Mouse (Mus musculus): ENCODE results near the gene Tbc1d7. TPM values are rescaled to one million over a fixed set of nuclear protein-coding genes. Genes with fewer than 3 reads are reported as not detected.

Gene Tbc1d7
- polyA plus RNA-seq, 1 experiment from 2014 or later = 36.7 TPM

GRCm38 (mm10) chr13:43134468-43134867 is 36.8 kb downstream of the Tbc1d7 start:
- Histone ChIP-seq H3K4me1 (ENCODE audit: control insufficient read depth, insufficient read depth, low read length) (peaks cover 5% of the 10 kb centered on the region), H3K36me3 (ENCODE audit: control insufficient read depth, insufficient read depth, low read length) (no peaks in the 10 kb centered on the region), H3K4me2 (ENCODE audit: low read depth, low read length) (no peak overlapping the region), H3K9me3 (replicated peaks; ENCODE audit: control insufficient read depth, low read length) (no peaks in the 10 kb centered on the region), H3K4me3 (replicated peaks; ENCODE audit: low read length) (no peak overlapping the region), H3K9ac (ENCODE audit: low read length) (no peak overlapping the region), H3K27me3 (ENCODE audit: control insufficient read depth, insufficient read depth, low read length) (no peaks in the 10 kb centered on the region), H3K27ac (ENCODE audit: low read length) (no peak overlapping the region)
- 46% methylated on average over 4 of the region's 4 CpGs for WGBS
- ATAC-seq (ENCODE audit: insufficient read depth, low FRiP score) = no peak

GRCm38 (mm10) chr13:43133400-43133799 is 37.9 kb downstream of the Tbc1d7 start:
- Histone ChIP-seq H3K36me3 (ENCODE audit: control insufficient read depth, insufficient read depth, low read length) (no peaks in the 10 kb centered on the region), H3K9me3 (replicated peaks; ENCODE audit: control insufficient read depth, low read length) (no peaks in the 10 kb centered on the region), H3K4me2 (ENCODE audit: low read depth, low read length) (no peak overlapping the region), H3K4me3 (replicated peaks; ENCODE audit: low read length) (no peak overlapping the region), H3K9ac (ENCODE audit: low read length) (no peak overlapping the region), H3K27ac (ENCODE audit: low read length) (no peak overlapping the region), H3K27me3 (ENCODE audit: control insufficient read depth, insufficient read depth, low read length) (no peaks in the 10 kb centered on the region), H3K4me1 (ENCODE audit: control insufficient read depth, insufficient read depth, low read length) (peaks cover 5% of the 10 kb centered on the region)
- no peak for ATAC-seq (ENCODE audit: insufficient read depth, low FRiP score)
- 75% methylated on average over 7 of the region's 7 CpGs for WGBS

- H3K4me2 ChIP-seq (ENCODE audit: low read depth, low read length) = no peak overlapping the region
- WGBS = 67% methylated on average over 9 of the region's 9 CpGs
- ATAC-seq (ENCODE audit: insufficient read depth, low FRiP score) = peak; percentile 56; the same call in 1 of the 2 replicates
Observed at GRCm38 (mm10) chr13:43132859-43133258, 38.4 kb downstream of the Tbc1d7 start.

GRCm38 (mm10) chr13:43131741-43132191 is 39.5 kb downstream of the Tbc1d7 start:
- no peaks in the 10 kb centered on the region for H3K27me3 ChIP-seq (ENCODE audit: control insufficient read depth, insufficient read depth, low read length)
- no peak overlapping the region for H3K4me2 ChIP-seq (ENCODE audit: low read depth, low read length)
- H3K36me3 ChIP-seq (ENCODE audit: control insufficient read depth, insufficient read depth, low read length) = no peaks in the 10 kb centered on the region
- no peak overlapping the region for H3K4me3 ChIP-seq (replicated peaks; ENCODE audit: low read length)
- no peaks in the 10 kb centered on the region for H3K9me3 ChIP-seq (replicated peaks; ENCODE audit: control insufficient read depth, low read length)
- no peak overlapping the region for H3K9ac ChIP-seq (ENCODE audit: low read length)
- H3K27ac ChIP-seq (ENCODE audit: low read length) = peak overlapping the region; percentile 26; the same call in 1 of the 2 replicates
- 51% methylated on average over 10 of the region's 10 CpGs for WGBS
- H3K4me1 ChIP-seq (ENCODE audit: control insufficient read depth, insufficient read depth, low read length) = peaks cover 5% of the 10 kb centered on the region
- peak; percentile 30; the same call in 1 of the 2 replicates for ATAC-seq (ENCODE audit: insufficient read depth, low FRiP score)

More at GRCm38 (mm10) chr13:43132859-43133258, 38.4 kb downstream of the Tbc1d7 start:
- no peak overlapping the region for H3K9ac ChIP-seq (ENCODE audit: low read length)
- peaks cover 5% of the 10 kb centered on the region for H3K4me1 ChIP-seq (ENCODE audit: control insufficient read depth, insufficient read depth, low read length)
- no peaks in the 10 kb centered on the region for H3K27me3 ChIP-seq (ENCODE audit: control insufficient read depth, insufficient read depth, low read length)
- no peaks in the 10 kb centered on the region for H3K36me3 ChIP-seq (ENCODE audit: control insufficient read depth, insufficient read depth, low read length)
- no peaks in the 10 kb centered on the region for H3K9me3 ChIP-seq (replicated peaks; ENCODE audit: control insufficient read depth, low read length)
- no peak overlapping the region for H3K27ac ChIP-seq (ENCODE audit: low read length)
- H3K4me3 ChIP-seq (replicated peaks; ENCODE audit: low read length) = no peak overlapping the region

GRCm38 (mm10) chr13:43130161-43130560 is 41.1 kb downstream of the Tbc1d7 start:
- no peak overlapping the region for H3K9ac ChIP-seq (ENCODE audit: low read length)
- H3K36me3 ChIP-seq (ENCODE audit: control insufficient read depth, insufficient read depth, low read length) = no peaks in the 10 kb centered on the region
- H3K4me3 ChIP-seq (replicated peaks; ENCODE audit: low read length) = no peak overlapping the region
- H3K9me3 ChIP-seq (replicated peaks; ENCODE audit: control insufficient read depth, low read length) = no peaks in the 10 kb centered on the region
- H3K27me3 ChIP-seq (ENCODE audit: control insufficient read depth, insufficient read depth, low read length) = no peaks in the 10 kb centered on the region
- H3K4me2 ChIP-seq (ENCODE audit: low read depth, low read length) = no peak overlapping the region
- H3K4me1 ChIP-seq (ENCODE audit: control insufficient read depth, insufficient read depth, low read length) = peaks cover 5% of the 10 kb centered on the region
- WGBS = 75% methylated on average over 6 of the region's 6 CpGs
- H3K27ac ChIP-seq (ENCODE audit: low read length) = no peak overlapping the region
- ATAC-seq (ENCODE audit: insufficient read depth, low FRiP score) = no peak

- Histone ChIP-seq H3K4me3 (replicated peaks; ENCODE audit: low read length) (no peak overlapping the region), H3K4me1 (ENCODE audit: control insufficient read depth, insufficient read depth, low read length) (no peaks in the 10 kb centered on the region), H3K9me3 (replicated peaks; ENCODE audit: control insufficient read depth, low read length) (no peaks in the 10 kb centered on the region), H3K27me3 (ENCODE audit: control insufficient read depth, insufficient read depth, low read length) (no peaks in the 10 kb centered on the region), H3K9ac (ENCODE audit: low read length) (no peak overlapping the region), H3K27ac (ENCODE audit: low read length) (no peak overlapping the region), H3K36me3 (ENCODE audit: control insufficient read depth, insufficient read depth, low read length) (no peaks in the 10 kb centered on the region), H3K4me2 (ENCODE audit: low read depth, low read length) (no peak overlapping the region)
- WGBS = 26% methylated on average over 4 of the region's 4 CpGs
- ATAC-seq (ENCODE audit: insufficient read depth, low FRiP score) = no peak
Observed at GRCm38 (mm10) chr13:43124683-43125074, 46.6 kb downstream of the Tbc1d7 start.

GRCm38 (mm10) chr13:43123895-43124682 is 47.2 kb downstream of the Tbc1d7 start:
- Histone ChIP-seq H3K27ac (ENCODE audit: low read length) (no peak overlapping the region), H3K27me3 (ENCODE audit: control insufficient read depth, insufficient read depth, low read length) (no peaks in the 10 kb centered on the region), H3K36me3 (ENCODE audit: control insufficient read depth, insufficient read depth, low read length) (no peaks in the 10 kb centered on the region), H3K4me3 (replicated peaks; ENCODE audit: low read length) (no peak overlapping the region), H3K4me1 (ENCODE audit: control insufficient read depth, insufficient read depth, low read length) (no peaks in the 10 kb centered on the region), H3K4me2 (ENCODE audit: low read depth, low read length) (peak overlapping the region; percentile 18), H3K9me3 (replicated peaks; ENCODE audit: control insufficient read depth, low read length) (no peaks in the 10 kb centered on the region), H3K9ac (ENCODE audit: low read length) (no peak overlapping the region)
- ATAC-seq (ENCODE audit: insufficient read depth, low FRiP score) = no peak
- WGBS = 32% methylated on average over 17 of the region's 17 CpGs

- H3K9ac ChIP-seq (ENCODE audit: low read length) = no peak overlapping the region
- H3K36me3 ChIP-seq (ENCODE audit: control insufficient read depth, insufficient read depth, low read length) = no peaks in the 10 kb centered on the region
- no peaks in the 10 kb centered on the region for H3K9me3 ChIP-seq (replicated peaks; ENCODE audit: control insufficient read depth, low read length)
- no peak overlapping the region for H3K4me3 ChIP-seq (replicated peaks; ENCODE audit: low read length)
- no peak overlapping the region for H3K27ac ChIP-seq (ENCODE audit: low read length)
- ATAC-seq (ENCODE audit: insufficient read depth, low FRiP score) = no peak
- no peaks in the 10 kb centered on the region for H3K4me1 ChIP-seq (ENCODE audit: control insufficient read depth, insufficient read depth, low read length)
- no peaks in the 10 kb centered on the region for H3K27me3 ChIP-seq (ENCODE audit: control insufficient read depth, insufficient read depth, low read length)
- no peak overlapping the region for H3K4me2 ChIP-seq (ENCODE audit: low read depth, low read length)
- WGBS = 68% methylated on average over 16 of the region's 16 CpGs
Observed at GRCm38 (mm10) chr13:43122306-43123070, 48.8 kb downstream of the Tbc1d7 start.

- WGBS = 90% methylated on average over 3 of the region's 3 CpGs
Observed at GRCm38 (mm10) chr13:43113141-43113540, 58.2 kb downstream of the Tbc1d7 start.

More at GRCm38 (mm10) chr13:43113141-43113540, 58.2 kb downstream of the Tbc1d7 start:
- Histone ChIP-seq H3K9me3 (replicated peaks; ENCODE audit: control insufficient read depth, low read length) (no peaks in the 10 kb centered on the region), H3K27ac (ENCODE audit: low read length) (no peak overlapping the region), H3K4me2 (ENCODE audit: low read depth, low read length) (no peak overlapping the region), H3K36me3 (ENCODE audit: control insufficient read depth, insufficient read depth, low read length) (no peaks in the 10 kb centered on the region), H3K9ac (ENCODE audit: low read length) (no peak overlapping the region), H3K27me3 (ENCODE audit: control insufficient read depth, insufficient read depth, low read length) (no peaks in the 10 kb centered on the region), H3K4me1 (ENCODE audit: control insufficient read depth, insufficient read depth, low read length) (no peaks in the 10 kb centered on the region), H3K4me3 (replicated peaks; ENCODE audit: low read length) (no peak overlapping the region)
- ATAC-seq (ENCODE audit: insufficient read depth, low FRiP score) = no peak

Data from stomach, embryonic 16.5 days (tissue).